Mouse (Mus musculus) adrenal gland, postnatal 25 days (tissue): ENCODE data around the gene Primpol. TPM values are rescaled to one million over a fixed set of nuclear protein-coding genes. Genes with fewer than 3 reads are reported as not detected.

Experiments
- DNase-seq: peaks from one replicate; pipeline ENCODE4 v3.0.0; 2021; ENCODE audit warnings: mixed read lengths
- long read RNA-seq: library from polyadenylated mRNA; stranded (forward); transcript quantifications from one replicate; pipeline ENCODE4 v2.0.0, GENCODE M21; 2021
- total RNA-seq: library from RNA; stranded (reverse); gene quantifications from 2 replicates; pipeline ENCODE4 v1.2.3, GENCODE M21; 2021

Primpol gene
- 12.4 and 18.9 TPM in 2 replicates for total RNA-seq
- long read RNA-seq, partial matches to known transcripts: 0 of 10 reads
- long read RNA-seq, other reads (novel, unspliced or antisense): 5 of 10 reads

DNA sequence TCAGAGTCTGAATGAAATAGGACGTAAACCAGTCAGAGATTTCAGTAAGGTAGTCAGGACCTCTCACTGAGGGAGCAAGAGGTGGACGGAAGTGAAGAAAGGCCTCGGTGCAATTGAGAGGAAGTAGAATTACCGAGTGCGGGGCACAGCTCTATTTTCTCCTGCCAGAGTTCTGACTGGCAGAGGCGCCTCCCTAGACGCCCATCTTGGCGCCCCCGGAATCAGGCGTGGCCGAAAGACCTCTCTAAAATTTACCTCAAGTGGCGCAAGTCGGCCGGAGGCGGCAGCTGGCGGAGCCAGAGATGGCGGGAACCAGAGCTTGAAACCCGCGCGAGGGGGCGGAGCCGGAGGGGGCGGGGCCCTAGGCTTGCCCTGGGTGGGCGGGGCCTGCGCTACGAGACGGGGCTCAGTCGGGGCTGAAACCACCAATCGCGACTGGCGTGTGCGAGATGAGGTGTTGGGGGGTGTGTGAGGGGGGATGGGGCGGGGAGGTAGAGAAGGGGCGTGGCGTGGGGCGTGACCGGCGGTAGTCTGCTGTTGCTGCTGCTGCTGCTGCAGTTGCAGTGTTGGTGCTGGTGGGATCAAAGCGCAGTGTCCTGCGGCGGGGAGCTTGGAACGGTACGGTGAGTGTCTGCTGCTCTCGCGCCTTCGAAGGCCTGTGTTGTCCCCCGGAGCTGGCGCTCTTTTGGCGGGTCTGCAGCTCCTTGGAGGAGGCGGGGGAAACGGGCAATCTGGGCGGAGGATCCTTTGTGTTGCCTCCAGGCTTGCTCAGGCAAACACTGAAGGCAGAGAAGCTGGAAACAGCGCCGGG is at the start of gene Primpol, which contains the start of gene Casp3:
Gene Primpol, minus strand, starts transcription at position 334 of the 811 bp plus-strand sequence.
Gene Casp3, plus strand, starts transcription at position 413 of the 811 bp plus-strand sequence.
- DNase-seq: peak; percentile 99

DNA sequence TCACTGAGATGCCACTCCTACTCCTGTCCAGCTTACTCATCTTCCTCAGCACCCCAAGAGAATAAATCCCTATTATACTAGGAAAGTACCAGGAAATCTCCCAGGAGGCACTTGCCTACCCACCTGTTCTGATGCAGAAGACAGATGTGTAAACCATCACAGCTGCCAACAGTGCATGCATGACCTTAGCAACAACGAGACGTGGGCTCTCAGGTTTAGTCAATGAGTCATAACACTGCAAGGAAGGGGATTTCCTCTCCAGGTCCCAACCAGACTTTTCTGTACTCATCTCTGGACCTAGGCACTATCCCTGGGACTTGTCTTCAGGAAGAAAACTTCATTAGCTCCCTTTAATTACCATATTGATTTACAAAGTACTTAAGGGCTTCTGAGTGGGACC is 38.9 kb upstream of the Primpol start:
- DNase-seq: no peak

DNA sequence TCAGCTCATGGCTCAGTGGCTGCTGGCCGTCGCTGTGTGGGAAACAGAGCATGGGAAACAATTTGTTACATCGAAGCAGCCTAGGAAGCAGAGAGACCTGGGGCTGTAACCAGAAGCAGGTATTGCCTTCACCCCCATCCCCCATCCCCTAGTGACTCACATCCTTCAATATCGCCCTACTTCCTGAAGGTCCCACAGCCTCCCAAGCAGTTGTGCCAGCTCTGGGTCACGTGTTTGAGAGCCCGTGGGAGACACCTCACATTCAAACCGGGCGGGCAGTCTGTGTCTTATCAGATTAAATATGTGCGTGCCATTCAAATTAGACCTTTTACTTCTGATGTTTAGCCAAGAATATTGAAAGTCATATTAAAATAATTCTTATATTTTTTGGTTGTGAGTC is 34.9 kb upstream of the Primpol start:
- DNase-seq: peak; percentile 53

DNA sequence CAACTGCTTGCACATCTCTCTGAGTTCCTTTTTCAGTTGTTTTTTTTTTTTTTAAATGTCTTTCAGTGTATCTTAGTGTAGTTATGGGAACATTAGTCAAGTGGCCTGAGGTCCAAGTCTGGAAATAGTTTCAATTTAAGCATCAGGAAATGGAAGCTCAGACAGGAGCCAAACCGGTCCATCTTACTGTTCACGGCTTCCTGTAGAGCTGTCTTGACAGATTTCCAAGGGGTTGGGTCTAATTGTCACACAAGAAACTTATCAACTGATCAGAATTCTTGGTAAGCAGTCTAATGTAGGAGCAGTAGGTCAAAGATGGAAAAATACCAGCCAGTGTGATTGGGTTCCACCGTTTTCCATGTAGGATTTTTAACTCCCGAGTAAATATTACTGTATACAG is 31.4 kb upstream of the Primpol start:
- no peak for DNase-seq

DNA sequence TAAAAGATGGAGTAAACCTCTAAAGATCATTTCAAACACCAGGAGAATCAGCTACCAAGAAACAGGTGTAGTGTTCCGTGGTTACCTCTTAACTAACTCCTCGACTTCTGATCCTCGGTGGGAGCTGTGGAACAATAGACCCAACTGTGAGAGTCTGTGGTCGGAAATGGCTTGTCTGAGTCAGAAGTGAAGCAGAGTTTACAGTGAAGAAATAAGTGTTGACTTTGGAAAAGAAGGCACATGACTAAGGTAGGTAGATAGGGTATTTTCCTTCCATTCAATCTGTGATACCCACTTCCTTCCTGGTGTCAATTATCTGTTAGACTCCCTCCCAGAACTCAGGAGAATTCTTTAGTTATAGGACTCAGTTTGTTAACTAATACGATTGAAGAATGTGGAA is 24.3 kb upstream of the Primpol start:
- no peak for DNase-seq

DNA sequence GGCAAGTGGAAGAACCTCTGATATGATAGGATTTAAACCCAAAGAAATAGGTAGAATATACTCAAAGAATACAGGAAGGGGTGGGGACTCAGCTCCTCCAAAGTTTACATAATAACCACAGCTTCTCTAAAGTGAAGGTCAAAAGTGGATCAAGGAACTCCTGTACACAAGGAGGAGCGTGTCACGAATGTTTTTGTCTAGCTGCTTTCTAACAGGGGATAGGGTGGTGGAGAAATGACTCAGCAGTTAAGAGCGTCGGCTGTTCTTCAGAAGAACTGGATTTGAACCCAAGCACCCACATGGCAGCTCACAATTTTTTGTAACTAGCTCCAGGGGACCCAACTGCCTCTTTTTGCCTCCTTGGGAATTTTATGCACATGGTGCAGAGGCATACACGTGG is 22.8 kb upstream of the Primpol start:
- DNase-seq: no peak

DNA sequence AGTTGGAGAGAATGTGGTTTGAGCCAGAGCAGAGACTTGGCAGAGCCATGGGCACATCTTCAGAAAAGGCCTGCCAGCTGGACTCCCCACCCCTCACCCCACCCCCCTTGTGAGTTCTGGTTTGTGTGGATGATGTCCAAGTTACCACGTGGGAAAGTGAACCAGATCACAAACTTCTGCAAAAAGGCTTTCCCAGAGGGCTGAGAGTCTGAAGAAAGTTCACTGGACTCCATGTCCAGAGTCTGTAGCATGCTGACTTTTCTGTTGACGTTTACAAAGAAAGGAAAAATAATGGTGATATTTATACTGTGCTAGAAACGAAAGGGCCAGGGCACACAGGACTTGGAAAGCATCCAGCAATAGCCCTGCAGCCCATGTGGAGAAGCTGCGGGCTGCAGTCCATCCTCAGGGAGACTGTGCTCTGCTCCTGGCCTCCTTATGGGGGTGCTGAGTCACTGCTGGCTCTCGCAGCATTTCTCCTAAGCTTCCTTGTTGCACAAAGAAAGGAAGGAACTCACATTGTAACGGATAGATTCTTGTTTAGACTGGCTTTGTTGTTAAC is 22.1 kb upstream of the Primpol start:
- DNase-seq: peak; percentile 37

DNA sequence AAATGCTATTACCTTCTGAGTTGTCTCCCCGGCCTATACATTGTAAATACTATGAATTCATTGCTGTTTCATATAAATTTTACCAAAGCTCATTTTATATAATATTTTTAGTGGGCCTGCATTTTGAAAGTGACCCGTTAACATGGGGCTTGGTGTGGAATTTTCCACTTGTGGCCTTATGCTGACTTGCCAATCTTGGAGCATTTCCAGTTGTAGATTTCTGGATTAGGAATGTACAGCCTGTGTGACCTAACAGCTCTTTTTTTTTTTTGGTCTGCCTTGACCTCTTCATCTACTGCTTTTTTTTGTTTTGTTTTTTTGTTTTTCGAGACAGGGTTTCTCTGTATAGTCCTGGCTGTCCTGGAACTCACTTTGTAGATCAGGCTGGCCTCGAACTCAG is 13.9 kb upstream of the Primpol start:
- no peak for DNase-seq

DNA sequence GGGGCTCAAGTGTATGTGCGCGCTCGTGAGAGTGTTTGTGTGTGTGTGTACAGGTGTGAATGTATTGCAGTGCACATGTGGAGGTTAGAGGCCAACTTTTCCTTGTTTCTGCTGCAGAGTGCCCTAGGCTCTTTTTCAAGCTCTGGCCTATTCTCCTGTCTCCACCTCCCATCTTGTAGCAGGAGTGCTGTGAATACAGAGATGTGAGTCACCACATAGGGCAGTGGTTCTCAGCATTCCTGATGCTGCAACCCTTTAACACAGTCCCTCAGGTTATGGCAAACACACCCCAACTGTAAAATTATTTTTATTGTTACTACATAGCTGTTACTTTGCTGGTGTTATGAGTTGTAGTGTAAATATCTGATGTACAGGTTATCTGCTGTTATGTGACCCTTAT is 13.4 kb upstream of the Primpol start:
- DNase-seq: no peak

DNA sequence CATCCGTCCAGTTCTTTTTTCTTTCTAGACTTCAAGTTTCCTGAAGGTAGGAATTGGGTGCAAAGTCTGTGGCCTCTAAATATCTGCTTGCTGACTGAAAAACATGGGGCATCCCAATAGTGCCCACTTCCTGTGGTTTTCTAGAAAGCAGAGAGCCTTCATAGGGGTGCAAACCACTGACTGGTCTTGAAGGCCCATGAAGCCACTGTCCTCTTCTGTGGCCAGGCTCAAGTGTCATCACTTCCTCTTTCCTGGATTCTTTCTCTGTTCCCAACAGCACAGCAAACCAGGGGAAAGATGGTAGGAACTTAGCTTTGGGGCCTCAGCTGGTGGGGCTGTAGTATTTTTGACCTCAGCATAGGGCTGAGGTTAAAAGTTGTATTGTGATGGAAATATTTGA is 11.6 kb upstream of the Primpol start:
- DNase-seq: no peak

DNA sequence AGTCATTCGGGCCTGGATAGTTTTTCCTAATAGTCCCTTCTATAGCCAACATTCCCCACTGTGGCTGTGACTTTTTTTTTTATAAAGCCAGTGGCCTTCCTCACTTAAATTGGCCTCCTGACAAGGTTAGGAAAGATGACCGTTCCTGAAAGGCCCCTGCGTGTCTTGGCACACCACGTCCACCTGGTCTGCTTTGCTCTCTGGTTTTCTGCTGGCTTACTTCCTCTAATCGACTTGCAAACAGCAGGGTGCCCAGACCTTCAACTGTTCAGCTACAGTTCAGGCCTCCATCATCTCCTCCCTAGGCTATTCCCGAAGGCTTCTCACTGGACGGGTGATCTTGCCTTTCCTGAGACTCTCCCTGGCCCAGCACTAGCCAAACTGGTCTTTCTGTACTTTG is 10.9 kb upstream of the Primpol start:
- DNase-seq: no peak

DNA sequence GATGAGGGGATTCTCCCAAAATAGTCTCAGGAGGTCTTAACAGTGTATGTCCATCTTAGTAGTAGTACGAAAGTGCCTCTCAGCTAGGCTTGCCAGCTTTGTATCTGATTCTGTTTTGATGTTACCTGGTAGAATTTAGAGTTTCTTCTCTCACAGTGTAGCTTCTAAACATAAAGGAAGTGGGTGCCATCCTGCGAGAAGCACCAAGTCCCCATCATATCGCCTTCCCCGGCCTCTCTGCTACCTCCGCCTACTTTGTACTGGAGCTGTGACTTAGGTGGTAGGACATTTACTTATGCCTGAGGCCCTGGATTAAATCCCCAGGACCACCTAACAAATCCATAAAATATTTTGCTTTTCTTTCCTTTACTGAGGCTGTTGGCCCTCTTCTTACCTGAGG is 9.6 kb upstream of the Primpol start:
- no peak for DNase-seq

DNA sequence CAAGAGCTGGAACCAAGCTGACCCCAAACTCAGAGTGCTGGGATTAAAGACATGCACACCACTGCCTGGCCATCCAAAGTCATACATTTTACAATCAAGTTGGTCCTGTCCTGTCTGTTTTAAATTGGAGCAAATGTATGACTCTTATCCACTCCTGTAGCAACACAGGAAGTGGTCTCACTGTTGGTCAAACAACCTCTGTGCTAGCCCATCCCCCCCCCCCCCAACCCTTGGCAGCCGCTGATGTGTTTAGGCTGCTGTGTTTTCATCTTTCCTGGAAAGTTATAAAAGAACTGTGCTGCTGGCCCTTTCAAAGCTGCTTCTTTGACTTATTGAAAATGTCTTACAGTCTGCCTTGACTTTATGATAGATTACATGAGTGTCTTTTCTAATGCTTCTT is 8.2 kb upstream of the Primpol start:
- no peak for DNase-seq

DNA sequence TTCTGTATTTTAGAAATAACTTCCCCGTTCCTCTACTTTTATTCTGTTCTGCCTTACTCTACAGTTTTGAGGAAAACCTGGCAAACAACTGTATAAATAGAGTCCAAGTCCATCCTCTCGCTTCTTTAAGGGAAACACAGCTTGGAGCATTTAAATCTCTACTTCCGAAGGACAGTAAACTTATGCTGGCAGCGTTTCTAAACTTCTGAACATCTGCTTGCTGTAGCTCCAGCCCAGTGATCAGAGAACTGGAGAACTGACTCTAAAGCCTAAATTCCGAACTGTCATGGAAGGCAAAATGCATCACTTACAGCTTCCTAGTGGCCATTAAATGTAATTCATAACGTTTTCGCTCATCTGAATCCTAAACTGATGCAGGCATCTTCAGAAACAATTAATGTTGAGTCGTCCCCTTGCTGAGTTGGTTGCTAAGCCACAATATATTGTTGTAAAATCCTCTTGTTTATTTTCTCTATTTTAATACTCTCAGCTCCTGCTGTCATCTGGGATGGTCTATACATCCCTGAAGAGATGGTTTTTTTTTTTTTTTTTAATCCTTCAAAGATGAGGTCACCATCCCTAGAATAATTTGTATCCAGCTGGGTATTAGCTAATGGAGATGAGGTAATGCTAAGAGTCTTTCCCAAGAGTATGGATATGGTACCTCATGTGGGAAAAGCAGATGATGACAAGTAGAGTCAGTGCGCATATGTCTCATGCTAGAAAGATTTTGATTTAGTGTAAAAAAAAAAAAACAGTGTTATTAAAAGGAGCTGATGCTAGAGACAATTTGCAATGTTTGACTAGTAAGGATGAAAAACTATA is 5.6 kb upstream of the Primpol start:
- no peak for DNase-seq

DNA sequence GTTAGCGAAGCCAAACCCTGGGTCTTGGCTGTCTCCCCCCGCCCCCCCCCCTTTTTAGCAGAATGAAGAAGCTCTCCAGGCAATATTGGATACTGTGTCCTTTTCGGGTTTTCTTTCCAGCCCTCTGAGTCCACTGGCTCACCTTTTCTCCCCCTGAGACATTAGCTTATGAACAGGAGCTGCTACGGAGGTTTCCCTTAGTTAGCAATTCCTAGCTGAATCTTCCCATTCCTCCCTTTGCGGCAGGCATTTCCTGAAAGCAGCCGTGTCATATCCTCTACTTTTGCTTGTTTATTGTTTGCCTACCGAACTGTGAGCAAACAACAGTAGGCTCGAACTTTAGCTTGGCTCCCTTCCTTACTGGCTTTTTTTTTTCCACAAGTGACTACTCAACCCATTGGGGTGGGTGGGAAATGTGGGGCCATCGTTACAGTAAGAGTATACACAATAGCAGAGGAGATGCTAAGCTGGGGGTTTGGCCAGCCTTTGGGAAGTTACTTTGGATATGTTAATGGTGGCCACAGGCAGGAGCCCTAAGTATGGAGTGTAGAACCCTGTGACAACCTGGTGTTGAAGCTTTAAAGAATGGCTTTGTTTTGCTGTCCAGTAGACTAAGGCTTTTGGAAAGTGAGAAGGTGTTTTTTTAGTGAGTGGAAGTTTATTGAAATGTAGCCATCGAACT is 1.8 kb upstream of the Primpol start:
- DNase-seq: no peak

DNA sequence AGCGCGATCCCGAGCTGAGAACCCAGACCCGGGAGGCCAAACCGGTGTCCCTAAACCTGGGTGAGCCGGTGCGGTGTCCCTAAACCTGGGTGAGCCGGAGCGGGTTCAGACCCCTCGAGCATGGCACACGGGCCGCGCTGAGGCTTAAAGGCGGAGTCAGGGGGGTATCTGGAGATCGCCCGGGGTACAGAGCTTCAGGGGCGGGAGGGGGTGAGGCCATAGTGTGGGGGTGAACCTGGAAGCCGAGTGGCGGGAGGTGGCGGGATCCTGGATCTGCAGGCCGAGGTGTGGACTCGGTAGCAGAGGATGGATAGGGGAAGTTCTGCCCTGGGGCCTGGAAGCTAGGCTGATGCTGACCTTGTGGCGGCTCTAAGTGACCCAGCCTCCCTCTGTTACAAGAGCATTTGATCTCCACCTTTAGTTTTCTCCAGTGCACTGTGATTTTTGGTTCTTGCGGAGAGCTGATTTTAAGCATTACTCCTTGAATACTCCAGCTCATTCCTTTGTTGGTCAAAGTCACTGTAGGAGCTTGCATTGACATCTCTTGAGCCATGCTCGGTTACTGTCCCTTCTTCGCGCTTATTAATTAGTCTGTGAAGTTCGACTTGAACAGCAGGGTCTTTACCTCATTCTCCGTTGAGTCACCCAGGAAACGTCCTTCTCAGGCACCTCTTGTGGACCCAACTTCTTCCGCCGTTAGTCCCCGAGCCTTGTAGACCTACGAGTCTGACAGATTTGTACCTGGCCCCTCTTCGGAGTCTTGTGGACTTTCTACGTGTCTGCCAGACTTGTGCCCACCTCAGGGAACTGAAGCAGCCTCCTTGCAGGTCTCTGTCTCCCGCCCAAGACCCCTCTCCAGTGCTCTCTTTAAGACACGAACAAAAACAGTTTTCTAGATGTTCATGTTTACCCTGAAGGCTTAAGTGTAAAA is 943 bp upstream of the Primpol start:
- DNase-seq: no peak

DNA sequence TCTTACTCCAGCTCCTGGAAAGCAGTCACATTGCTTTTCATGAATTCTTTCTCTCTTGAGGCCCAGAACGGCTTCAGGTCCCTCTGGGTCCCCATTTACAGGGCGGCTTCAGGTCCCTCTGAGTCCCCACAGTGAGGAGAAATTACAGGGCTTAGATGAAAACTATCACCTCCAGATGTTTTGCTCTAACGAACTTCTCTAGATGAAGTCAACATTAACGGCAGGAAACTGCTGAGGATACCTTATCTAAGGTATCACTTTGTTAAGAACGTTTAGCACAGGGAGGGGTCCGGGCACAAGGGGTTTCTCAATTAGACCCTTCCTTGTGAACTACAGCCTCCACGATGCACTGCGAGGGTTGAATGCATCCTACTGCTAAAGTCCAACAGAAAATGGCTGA is 1.1 kb downstream of the Primpol start:
- DNase-seq: no peak

DNA sequence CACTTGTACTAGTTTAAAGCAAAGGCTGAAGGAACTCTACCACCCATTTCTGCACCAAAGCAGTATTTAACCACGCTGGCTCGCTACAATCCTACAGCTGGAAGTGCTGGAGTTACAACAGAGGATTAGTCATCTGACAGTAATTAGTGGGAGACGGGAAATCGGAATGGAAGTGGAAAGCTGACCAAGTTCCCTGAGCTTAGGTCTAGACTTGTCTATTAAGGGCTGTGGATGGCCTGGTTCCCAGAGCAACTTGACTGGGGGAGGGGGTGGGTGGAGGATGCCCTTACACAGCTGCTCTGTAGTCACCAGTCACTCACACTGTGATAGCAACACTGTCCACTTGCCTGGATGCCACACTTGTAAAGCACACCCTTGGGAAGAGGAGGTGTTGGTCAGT is 3.6 kb downstream of the Primpol start:
- DNase-seq: no peak

DNA sequence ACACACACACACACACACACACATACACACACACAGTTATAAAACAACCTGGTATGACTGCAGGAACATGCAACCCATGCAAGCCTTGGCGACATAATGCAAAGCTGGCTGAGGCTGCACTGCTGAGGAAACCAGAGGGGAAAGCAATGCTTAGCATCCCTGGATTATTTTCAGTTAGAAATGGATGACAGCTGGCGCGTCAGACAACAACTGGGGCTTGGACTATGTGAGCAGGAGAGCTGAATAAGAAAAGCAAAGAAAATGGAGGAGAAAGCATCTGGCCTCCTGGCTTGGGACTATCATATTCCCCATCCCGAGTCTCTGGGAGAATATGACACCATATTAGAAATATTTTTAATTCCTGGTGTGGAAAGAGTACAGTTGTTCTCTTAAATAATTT is 4.1 kb downstream of the Primpol start:
- DNase-seq: no peak

DNA sequence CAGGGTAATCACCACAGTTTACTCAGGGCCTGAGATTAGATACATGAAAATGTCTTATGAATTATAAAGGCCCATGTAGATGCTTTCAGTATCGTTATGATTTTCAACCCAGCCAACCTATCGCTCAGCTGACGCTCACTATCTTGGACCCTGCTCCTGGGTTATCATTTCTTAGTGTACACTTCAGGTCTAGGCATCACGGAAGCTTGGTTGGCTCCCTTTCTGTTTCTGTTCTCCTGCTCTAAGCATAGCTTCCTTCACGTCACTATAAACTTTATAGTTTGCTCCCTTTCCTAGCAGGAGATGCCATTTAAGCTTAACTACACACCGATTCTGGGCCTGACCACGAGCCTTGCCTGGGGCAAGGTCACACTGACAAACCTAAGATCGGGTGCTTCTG is 5.5 kb downstream of the Primpol start:
- DNase-seq: no peak

DNA sequence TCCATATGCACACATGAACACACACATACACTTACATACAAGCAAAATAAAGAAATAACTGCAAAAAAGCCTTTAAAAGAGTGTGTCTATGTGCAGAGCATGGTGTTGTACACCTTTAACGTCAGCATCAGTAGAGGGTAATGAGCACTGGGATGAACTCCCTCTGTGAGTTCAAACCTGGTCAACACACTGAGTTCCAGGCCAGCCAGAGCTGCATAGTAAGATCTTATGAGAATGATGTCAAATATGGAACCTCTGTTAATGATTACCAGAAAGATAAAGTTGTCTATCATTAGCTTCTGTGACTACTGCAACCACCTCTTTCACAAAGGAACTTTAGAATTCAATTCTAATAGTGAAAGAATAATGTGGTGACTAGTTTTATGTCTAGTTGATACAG is 10.1 kb downstream of the Primpol start:
- DNase-seq: no peak
